Mouse (Mus musculus): Measurements from ENCODE around the gene Col6a6.
"Not testable (repeated sequence)": the region's sequence is repeated elsewhere in the genome, so short reads cannot be mapped to it uniquely, and the experiment has no call there.

Col6a6 gene

GRCm38 (mm10) chr9:105670916-105671315 is 157.0 kb downstream of the Col6a6 start:
- no peak for DNase-seq (ENCODE audit: low spot score)

GRCm38 (mm10) chr9:105665269-105665668 is 162.7 kb downstream of the Col6a6 start:
- DNase-seq (ENCODE audit: low spot score): no peak

GRCm38 (mm10) chr9:105659877-105660276 is 168.1 kb downstream of the Col6a6 start:
- no peak for DNase-seq (ENCODE audit: low spot score)

- no peak for DNase-seq (ENCODE audit: low spot score)
Measured at GRCm38 (mm10) chr9:105658216-105658615, 169.7 kb downstream of the Col6a6 start.

GRCm38 (mm10) chr9:105656189-105656588 is 171.8 kb downstream of the Col6a6 start:
- DNase-seq (ENCODE audit: low spot score): no peak

GRCm38 (mm10) chr9:105642460-105643371 is 185.2 kb downstream of the Col6a6 start, which contains the start of gene Pik3r4:
Pik3r4 (plus strand) TSS chr9:105642978.
- DNase-seq (ENCODE audit: low spot score): peak; percentile 67

- not testable (repeated sequence) for DNase-seq (ENCODE audit: low spot score)
Measured at GRCm38 (mm10) chr9:105641377-105641776, 186.6 kb downstream of the Col6a6 start.
